Mouse (Mus musculus) CD4-positive naive resting alpha-beta T cell, adult 57 days (primary cell): ENCODE data around the gene Lxn. TPM values are rescaled to one million over a fixed set of nuclear protein-coding genes. Genes with fewer than 3 reads are reported as not detected.

Source experiments
- total RNA-seq: library from RNA; stranded (reverse); gene quantifications from one replicate; pipeline ENCODE4 v1.2.4, GENCODE M21; 2023

Lxn gene
- total RNA-seq: 2.7 TPM

DNA sequence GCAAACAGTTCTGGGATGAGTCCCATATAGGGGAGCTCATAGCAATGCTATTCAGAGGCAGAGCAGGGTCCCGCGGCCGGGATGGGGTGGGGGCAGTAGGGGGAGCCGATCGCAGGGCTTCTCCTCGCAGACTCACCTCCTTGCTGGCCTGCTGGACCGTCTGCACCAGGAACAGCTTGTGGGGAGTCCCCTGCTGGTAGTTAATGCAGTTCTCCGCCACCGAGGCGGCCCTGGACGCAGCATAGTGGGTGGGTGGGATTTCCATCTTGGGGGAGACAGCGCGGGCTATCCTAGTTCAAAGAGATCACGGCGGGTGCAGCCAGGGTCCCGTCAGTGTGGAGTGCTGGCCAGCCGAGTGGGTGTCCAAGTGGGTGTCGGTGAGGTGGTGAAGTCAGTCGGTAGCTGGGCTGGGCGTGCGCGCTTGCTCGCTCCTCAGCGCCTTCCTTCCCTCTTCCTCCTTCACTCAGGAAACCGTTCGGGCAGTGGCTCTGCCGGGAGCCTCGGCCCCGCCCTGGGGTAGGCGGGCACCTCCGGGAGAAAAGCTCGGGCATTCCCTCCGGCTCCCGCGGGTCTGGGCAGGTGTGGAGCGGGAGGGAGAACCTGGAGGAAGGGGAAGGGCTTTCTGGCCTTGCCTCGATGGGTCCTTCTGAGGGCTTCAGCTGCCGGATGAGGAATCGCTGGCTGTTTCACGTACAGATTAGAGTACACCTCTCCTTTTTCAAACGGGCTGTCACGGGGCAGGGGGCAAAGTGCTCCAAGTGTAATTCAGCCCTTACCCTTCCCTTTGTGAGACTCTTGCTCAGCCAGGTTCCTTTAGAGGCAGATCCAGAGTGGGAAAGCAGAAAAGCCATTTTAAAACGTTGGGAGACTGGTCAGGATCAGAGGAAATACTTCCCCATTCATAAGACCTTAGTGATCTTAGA lies at the start of gene Lxn:
Gene Lxn, minus strand, starts transcription at position 477 of the 923 bp plus-strand sequence.

DNA sequence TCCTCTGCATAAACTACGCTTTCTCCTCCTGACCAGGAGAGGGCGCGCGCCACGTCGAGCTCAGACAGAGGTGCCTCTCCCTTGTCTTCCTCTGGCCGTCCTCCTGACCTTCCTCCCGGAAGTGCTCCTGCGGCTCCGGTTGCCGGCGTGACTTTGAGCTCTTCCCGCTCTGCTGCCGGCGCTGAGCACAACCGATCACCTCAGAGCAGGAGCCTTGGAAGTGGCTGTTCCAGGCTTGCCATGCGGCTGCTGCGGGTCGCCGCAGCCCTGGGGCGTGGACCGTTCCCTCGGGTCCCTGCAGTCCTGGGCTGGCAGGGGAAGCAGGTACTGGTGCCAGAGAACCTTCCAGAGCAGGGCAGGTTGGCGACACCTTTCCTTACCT lies 33.7 kb downstream of the Lxn start, which contains the start of gene Gfm1:
Gene Gfm1, plus strand, starts transcription at position 98 of the 382 bp plus-strand sequence.

Other genes with a start within 250 kb of the Lxn start
- 1.2 TPM for gene Mlf1, start 89.8 kb downstream of the Lxn start, total RNA-seq
- not detected for gene Gm17402, start 88.8 kb downstream of the Lxn start, total RNA-seq
- gene Gfm1, start 33.8 kb downstream of the Lxn start, total RNA-seq: 31.7 TPM
- gene Rarres1, start 51.6 kb upstream of the Lxn start, total RNA-seq: not detected
- gene Mfsd1, start 118.8 kb upstream of the Lxn start, total RNA-seq: 42.4 TPM